Mouse (Mus musculus): ENCODE measurements around the gene 4930435E12Rik. TPM values are rescaled to one million over a fixed set of nuclear protein-coding genes. Genes with fewer than 3 reads are reported as not detected.
"Not testable (repeated sequence)": the region's sequence is repeated elsewhere in the genome, so short reads cannot be mapped to it uniquely, and the experiment has no call there.

The 4930435E12Rik gene
- total RNA-seq (2014; fragmentation: Nextera tagmentation) (not detected in 2 replicates), total RNA-seq (2017) (not detected in 2 replicates)

DNA sequence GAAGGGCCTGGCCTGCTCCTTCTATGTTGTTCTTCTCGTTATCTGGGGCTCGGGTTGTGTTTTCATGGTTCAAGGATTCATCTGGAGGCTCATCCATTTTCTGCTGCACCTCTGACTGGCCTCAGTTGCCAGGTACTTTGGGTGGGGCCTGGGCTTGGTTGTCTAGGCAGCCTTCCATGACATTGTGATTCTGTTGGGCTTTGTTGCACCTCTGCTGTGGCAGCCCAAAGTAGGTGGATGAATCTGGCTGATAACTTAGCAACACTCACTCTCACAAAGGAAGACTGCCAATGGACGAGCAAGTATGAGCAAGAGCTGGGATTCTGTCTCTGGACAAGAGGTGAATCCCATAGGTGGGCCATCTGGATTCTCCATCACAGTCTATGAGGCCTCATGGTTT is at the start of gene 4930435E12Rik:
Gene 4930435E12Rik (minus strand): TSS at position 101 of the 400 bp plus-strand sequence.
- ATAC-seq (replicated peaks; ENCODE audit: poor library complexity, severe bottlenecking): no peak

GRCm38 (mm10) chr16:38874481-38874880 is 45.9 kb upstream of the 4930435E12Rik start:
- no peak for ATAC-seq (replicated peaks; ENCODE audit: poor library complexity, severe bottlenecking)

DNA sequence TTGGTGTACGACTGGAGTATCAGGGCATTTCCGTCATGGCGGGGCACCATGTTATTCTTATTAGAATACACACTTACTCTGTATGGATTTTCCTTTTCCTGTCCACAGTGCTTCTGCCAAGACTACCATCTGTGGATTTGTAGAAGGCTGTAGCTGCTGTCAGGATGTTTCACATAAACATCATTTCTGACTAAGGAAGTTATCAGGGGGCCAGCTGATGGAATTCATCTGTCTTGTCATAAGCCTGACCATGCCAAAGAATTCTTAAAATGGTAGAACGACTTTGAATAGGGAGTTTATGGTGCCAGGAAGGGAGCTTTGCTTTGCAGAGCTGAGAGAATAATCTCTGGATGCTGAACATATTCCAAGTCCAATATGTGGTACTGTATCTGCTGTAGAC is 44.7 kb upstream of the 4930435E12Rik start:
- no peak for ATAC-seq (replicated peaks; ENCODE audit: poor library complexity, severe bottlenecking)

- ATAC-seq (replicated peaks; ENCODE audit: poor library complexity, severe bottlenecking): no peak
Measured at GRCm38 (mm10) chr16:38864358-38864757, 35.8 kb upstream of the 4930435E12Rik start.

DNA sequence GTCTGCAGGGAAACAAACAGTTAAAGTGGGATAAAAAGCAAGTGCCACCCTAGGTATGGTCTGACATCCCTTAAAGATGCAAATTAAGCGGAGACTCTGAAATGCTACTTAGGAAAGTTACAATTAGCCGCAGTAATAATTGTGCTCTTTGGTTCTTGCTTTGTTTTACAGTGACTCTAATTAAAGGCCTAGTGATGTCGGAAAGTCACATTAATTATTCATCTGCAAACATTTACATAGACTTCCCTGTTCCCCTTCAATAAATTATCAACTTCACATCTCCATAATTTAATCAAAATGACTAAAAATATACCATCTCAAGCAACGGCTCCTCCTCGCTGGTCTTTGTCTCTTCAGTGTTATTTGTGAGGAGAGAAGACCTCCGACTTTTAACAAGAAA is 32.0 kb upstream of the 4930435E12Rik start:
- ATAC-seq (replicated peaks; ENCODE audit: poor library complexity, severe bottlenecking): no peak

DNA sequence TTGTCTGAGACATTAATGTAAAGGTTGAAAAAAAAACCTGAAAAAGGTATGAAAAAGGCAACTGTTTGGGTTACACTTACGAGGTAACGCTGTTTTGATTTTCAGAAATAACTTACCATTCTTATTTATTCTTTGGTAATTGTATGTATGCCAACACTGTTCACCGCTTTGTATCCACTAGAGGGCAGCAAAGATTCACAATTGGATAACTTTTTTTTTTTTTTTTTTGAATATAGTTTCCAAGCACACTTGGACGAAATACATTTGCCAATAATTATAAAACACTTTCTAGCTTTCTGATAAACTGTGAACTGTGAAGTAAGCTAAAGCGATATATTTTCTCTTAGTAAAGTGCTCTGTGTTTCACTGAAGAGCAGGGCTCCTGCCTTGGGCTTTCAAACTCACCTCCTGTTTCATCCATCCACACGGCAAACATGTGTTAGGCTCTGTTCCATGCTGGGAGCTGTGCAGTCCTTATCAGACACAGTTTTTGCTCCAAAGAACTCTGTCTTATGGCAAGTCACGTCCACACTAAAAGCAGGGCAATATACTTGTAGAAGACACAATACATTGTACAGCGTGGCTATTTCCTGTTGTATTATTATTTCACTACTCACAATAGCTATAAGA is 29.7 kb upstream of the 4930435E12Rik start:
- ATAC-seq (replicated peaks; ENCODE audit: poor library complexity, severe bottlenecking): peak; percentile 30; the same call in 1 of the 2 replicates

- ATAC-seq (replicated peaks; ENCODE audit: poor library complexity, severe bottlenecking): peak; percentile 99
Measured at GRCm38 (mm10) chr16:38812521-38812920, 16.0 kb downstream of the 4930435E12Rik start.

DNA sequence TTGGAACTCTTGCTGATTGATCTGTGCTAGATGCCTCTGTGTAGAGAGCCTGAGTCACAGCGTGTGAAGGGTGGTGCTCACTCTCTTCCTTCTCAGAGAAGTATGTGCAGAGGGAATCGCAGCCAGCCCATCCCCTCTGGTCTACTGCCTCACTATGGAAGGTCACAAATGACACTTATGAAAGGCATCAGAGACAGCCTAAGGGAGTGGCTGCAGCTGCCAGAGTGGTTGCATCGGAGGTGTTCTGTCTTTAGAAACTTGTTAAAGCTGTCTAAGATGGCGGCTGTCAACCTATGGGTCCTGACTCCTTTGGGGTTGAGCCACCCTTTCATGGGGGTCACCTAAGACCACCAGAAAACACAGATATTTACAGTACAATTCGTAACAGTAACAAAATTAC is 18.4 kb downstream of the 4930435E12Rik start:
- no peak for ATAC-seq (replicated peaks; ENCODE audit: poor library complexity, severe bottlenecking)

DNA sequence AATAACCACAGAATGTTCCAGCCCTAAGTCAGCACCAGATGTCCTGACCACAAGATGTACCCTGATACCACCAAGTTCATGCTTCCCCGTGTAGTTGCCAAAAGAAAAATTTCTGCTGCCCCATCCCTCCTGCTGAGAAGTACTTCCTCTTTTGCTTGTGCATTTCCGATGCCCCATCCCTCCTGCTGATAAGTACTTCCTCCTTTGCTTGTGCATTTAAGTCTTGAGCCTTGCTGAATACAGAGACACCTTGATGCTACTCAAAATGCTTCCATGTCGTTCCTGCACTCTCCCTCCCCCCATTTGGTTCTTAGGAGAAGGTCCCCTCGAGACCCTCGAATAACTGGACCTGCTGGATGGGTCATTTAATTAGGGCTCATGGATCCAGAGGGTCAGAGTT is 20.8 kb downstream of the 4930435E12Rik start:
- ATAC-seq (replicated peaks; ENCODE audit: poor library complexity, severe bottlenecking): not testable (repeated sequence)

DNA sequence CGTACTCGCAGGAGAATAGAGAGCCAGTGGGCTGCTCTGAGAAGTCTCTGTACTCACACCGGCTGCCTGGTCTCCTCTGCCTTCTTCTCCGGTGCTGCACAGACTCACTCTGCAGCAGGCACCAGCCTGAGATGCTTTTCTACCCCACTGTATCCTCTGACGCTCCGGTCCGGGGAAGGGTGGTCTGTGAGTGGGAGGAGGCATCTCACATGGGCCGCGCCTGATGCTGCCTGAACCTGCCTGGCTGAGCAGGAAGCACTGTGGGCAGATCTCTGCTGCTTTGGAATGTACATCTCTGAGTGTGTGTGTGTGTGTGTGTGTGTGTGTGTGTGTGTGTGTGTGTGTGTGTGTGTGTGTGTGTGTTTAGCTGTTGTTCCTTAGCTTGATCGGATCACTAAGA is 28.5 kb downstream of the 4930435E12Rik start, which contains the start of gene Upk1b:
Gene Upk1b (minus strand): TSS at position 238 of the 400 bp plus-strand sequence.
- peak; percentile 69 for ATAC-seq (replicated peaks; ENCODE audit: poor library complexity, severe bottlenecking)

DNA sequence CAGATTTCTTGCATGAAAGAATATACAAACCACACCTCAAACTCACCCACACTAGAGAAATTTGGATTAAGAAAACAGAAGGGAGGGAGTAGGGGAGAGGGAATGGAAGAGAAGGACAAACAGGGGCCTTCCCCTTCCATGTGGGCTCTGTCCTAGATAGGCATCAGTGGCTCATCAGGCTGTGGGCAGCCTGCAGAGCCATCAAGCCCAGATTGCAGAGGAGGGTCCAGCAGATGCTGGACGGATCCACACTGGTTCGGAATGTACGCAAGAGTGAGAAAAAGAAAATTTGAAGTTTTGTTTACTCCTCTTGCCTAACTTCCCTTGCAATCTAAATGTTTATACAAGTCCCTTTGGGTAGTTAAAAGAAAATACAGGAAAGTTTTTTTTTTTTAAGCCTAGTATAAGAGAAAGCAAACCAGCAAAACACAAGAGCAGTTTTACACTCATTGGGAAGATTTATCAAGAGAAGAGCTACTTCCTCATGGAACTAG is 29.5 kb downstream of the 4930435E12Rik start:
- ATAC-seq (replicated peaks; ENCODE audit: poor library complexity, severe bottlenecking): no peak

DNA sequence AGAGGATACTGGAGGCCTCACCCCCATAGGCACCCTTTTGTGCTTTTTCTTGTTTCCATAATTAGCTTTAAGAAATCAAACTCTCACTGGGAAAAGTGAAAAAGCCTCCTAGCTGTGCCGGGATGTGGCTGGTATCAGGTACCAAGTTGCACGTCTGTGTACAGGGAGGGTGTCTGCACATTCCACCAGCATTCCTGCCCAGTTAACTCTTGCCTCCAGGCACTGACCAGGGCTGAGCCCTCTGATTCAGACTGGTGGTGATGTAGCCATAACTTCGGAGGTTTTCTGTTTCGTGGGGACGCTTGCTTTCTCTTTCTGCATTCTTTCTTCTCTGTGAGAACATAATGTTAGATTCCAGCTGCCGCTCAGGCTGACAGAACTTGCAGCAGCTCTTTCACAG is 35.4 kb downstream of the 4930435E12Rik start:
- no peak for ATAC-seq (replicated peaks; ENCODE audit: poor library complexity, severe bottlenecking)

DNA sequence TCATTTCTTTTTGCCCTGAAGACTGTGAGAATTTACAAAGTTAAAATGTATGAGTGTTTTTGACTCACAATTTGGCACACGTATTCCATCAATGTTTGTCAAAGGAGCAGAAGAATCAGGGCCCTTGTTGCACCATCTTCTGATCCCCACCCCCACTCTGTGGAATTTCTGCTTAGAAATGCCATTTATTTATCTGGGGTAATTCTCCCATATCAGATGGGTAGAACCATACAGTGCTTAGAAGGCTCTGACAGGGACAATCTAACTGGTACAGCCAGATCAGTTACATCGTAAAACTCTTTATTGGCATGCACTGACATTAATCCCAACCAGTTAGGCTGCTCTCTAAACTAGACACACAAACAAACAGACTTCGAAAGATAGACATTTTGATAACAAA is 38.6 kb downstream of the 4930435E12Rik start:
- ATAC-seq (replicated peaks; ENCODE audit: poor library complexity, severe bottlenecking): no peak

DNA sequence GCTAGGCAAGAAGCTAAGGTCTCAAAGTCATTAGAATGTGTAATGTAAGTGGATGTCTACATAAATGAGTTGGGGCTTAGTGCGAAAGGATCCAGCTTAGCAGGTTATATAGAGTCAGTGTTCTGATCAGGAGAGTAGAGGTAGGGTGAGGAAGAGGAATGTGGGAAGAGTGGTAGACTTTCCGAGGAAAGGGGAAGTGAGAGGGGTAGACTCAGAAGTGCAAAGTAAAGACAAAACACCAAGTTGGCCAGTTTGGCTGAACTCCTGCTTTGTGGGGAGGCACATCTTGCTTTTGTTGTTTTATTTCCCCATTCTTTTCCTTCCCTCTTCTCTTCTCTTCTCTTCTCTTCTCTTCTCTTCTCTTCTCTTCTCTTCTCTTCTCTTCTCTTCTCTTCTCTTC is 39.5 kb downstream of the 4930435E12Rik start:
- ATAC-seq (replicated peaks; ENCODE audit: poor library complexity, severe bottlenecking): peak; percentile 88

DNA sequence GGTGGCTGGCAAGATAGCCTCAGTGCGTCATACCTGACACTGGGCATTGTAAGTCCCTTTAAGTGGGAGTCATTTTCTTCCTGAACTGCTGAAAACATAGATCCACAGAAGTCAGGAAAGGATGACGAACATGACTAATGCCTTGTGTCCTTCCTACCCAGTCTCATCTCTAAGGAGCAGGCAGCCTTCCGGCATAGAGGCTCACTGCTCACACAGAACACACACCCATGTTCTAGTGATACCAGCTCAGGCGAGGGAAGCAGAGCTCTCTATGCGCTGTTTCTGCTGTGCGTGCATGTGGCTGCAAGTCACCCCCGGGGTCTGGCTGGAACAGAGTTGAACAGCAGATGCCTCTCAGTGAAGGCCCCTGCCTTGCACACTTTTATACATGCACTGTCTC is 43.2 kb downstream of the 4930435E12Rik start:
- no peak for ATAC-seq (replicated peaks; ENCODE audit: poor library complexity, severe bottlenecking)

DNA sequence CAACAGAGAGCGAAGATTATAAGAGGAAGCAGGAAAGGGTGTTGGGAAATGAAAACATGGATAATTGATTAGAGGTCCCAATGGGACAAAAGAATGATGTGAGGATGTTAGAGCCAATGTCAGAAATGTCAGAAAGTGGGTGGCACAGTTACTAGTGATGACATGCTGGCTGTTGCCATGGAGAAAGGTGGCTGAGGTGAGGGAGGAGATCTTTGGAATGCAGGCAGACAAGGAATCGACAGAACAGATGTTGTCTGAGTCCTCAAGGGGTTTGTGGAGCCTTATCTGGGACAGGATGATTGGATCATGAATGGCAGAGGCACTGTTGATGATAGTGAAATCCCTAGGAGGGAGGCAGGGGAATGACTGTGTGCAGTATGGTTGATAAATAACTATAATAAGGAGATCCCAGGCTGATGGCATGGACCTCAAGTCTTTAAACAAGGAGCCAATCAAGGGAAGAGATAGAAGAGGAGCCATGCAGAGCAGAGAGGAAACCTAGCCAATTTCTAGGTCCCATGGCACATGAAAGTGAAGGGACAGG is 46.0 kb downstream of the 4930435E12Rik start:
- ATAC-seq (replicated peaks; ENCODE audit: poor library complexity, severe bottlenecking): no peak

GRCm38 (mm10) chr16:38781946-38782345 is 46.6 kb downstream of the 4930435E12Rik start:
- ATAC-seq (replicated peaks; ENCODE audit: poor library complexity, severe bottlenecking): no peak

DNA sequence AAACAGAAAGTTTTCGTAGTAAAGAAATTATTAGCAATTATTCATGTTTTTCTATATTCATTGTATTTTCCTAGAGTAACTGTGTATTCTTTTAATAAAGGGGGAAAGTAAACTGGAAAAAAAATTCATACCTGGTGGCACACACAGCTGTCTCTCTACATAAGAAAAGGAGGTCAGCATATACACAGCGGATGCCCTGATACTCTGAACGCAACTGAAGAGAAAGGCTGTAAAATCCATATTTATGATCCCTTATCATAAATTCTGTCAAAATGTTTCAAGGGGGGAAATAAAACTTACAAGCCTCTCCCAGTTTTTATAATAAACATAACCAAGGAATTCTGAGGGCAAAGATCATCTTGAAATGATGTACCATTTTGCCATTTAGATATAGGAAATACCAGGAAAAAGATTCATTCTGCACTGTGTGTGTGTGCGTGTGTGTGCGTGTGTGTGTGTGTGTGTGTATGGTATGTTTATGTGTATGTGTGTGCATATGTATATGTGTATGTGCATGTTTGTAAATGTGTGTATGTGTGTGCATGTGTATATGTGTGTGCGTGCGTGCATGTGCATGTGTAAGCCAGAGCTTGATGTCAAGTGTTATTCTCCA is 47.5 kb downstream of the 4930435E12Rik start:
- ATAC-seq (replicated peaks; ENCODE audit: poor library complexity, severe bottlenecking): no peak

DNA sequence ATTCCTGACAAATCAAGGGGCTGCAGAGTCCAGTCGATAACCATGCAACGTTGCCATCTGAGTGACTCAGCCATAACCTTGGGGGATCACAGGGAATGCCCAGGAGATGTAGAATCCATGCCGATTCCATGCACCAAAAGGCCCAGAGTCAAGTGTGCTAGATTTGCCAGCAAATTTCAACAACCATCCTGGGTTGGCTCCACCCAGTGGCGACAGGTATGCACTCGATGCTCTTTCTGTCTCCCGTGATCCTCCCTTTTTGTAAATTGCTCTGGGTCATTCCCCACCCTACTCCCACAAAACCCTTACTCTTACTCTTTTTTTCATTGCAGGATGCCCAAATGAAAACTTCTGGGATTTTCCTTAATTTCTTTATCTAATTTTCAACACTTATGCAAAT is 52.2 kb downstream of the 4930435E12Rik start:
- no peak for ATAC-seq (replicated peaks; ENCODE audit: poor library complexity, severe bottlenecking)

GRCm38 (mm10) chr16:38774964-38775746 is 53.4 kb downstream of the 4930435E12Rik start:
- ATAC-seq (replicated peaks; ENCODE audit: poor library complexity, severe bottlenecking): no peak
